Mouse (Mus musculus) urinary bladder, postnatal 14 days (tissue): ENCODE results near the gene Mcf2l.
A peak's percentile ranks its signal among the peaks of the same experiment; 100 is the strongest.

Experiments
- DNase-seq: peaks from one replicate; pipeline ENCODE4 v3.0.0; 2021; ENCODE audit warnings: low spot score

Gene Mcf2l

GRCm38 (mm10) chr8:12873357-12874046 lies at the start of gene Mcf2l:
Gene Mcf2l, plus strand, starts transcription at chr8:12873806.
- peak; percentile 49 for DNase-seq

- no peak for DNase-seq
Measured at GRCm38 (mm10) chr8:12824562-12824961, 49.0 kb upstream of the Mcf2l start.

- DNase-seq = no peak
Measured at GRCm38 (mm10) chr8:12825236-12825635, 48.4 kb upstream of the Mcf2l start.

GRCm38 (mm10) chr8:12825686-12826237 lies 47.8 kb upstream of the Mcf2l start:
- DNase-seq = no peak

GRCm38 (mm10) chr8:12827124-12827523 lies 46.5 kb upstream of the Mcf2l start:
- no peak for DNase-seq

GRCm38 (mm10) chr8:12828298-12828697 lies 45.3 kb upstream of the Mcf2l start:
- no peak for DNase-seq

- DNase-seq = no peak
Measured at GRCm38 (mm10) chr8:12829381-12829780, 44.2 kb upstream of the Mcf2l start.

- no peak for DNase-seq
Measured at GRCm38 (mm10) chr8:12831659-12832589, 41.7 kb upstream of the Mcf2l start.

GRCm38 (mm10) chr8:12833616-12834015 lies 40.0 kb upstream of the Mcf2l start:
- no peak for DNase-seq

GRCm38 (mm10) chr8:12840834-12841233 lies 32.8 kb upstream of the Mcf2l start:
- no peak for DNase-seq

GRCm38 (mm10) chr8:12842342-12842995 lies 31.1 kb upstream of the Mcf2l start:
- no peak for DNase-seq

GRCm38 (mm10) chr8:12844347-12844950 lies 29.2 kb upstream of the Mcf2l start:
- DNase-seq = no peak

GRCm38 (mm10) chr8:12846447-12846846 lies 27.2 kb upstream of the Mcf2l start:
- DNase-seq = no peak

GRCm38 (mm10) chr8:12851241-12851640 lies 22.4 kb upstream of the Mcf2l start:
- DNase-seq = no peak

- no peak for DNase-seq
Measured at GRCm38 (mm10) chr8:12856038-12856437, 17.6 kb upstream of the Mcf2l start.

- DNase-seq = no peak
Measured at GRCm38 (mm10) chr8:12863061-12863460, 10.5 kb upstream of the Mcf2l start.

GRCm38 (mm10) chr8:12863608-12864007 lies 10.0 kb upstream of the Mcf2l start:
- DNase-seq = no peak

GRCm38 (mm10) chr8:12865790-12866189 lies 7.8 kb upstream of the Mcf2l start:
- DNase-seq = no peak

- no peak for DNase-seq
Measured at GRCm38 (mm10) chr8:12869661-12870060, 3.9 kb upstream of the Mcf2l start.

- DNase-seq = no peak
Measured at GRCm38 (mm10) chr8:12870656-12871055, 3.0 kb upstream of the Mcf2l start.

- no peak for DNase-seq
Measured at GRCm38 (mm10) chr8:12871461-12871860, 2.1 kb upstream of the Mcf2l start.

- DNase-seq = no peak
Measured at GRCm38 (mm10) chr8:12872983-12873356, 636 bp upstream of the Mcf2l start.
